Mouse (Mus musculus) thymus, adult 2 months (tissue): ENCODE data around the gene Whamm.

Source experiments
- CTCF ChIP-seq: fragments of 200-500 bp; IDR thresholded peaks from 2 replicates; pipeline ENCODE4 v1.5.1; 2012; ENCODE audit warnings: mild to moderate bottlenecking, control low read depth, low read length, moderate library complexity, borderline replicate concordance; ENCODE audit not compliant: control insufficient read depth, poor library complexity, insufficient read depth; ENCODE audit errors: extremely low read depth
- POLR2A ChIP-seq: fragments of 200-500 bp; IDR thresholded peaks from 2 replicates; pipeline ENCODE4 v1.6.1; 2012; ENCODE audit warnings: mild to moderate bottlenecking, low read length, control low read depth, moderate library complexity; ENCODE audit not compliant: control insufficient read depth, poor library complexity, insufficient read depth; ENCODE audit errors: extremely low read depth

DNA sequence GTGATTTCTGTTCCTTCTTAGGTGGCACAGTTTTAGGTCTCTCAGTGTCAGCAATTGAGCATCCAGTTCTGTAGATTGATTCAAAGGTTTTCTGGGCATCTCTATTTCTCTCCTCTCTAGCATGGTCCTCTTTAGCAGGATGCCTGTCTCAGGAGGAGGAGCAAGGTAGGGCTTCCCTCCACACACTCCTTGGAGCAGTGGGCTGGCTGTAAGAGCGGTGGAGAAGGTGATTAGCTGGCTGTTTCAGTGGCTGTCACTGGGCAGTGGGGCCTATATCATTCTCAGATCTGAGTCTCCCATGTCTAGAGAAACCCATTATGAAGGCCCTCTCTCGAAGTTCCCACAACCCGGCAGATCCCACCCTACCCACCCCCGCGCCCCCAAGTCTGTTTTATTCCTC is 3.7 kb upstream of the Whamm start:
- TF ChIP-seq CTCF = no peak
- no peak for TF ChIP-seq POLR2A
